Mouse (Mus musculus) liver, embryonic 15.5 days (tissue): ENCODE results near the gene Dzank1. TPM values are rescaled to one million over a fixed set of nuclear protein-coding genes. Genes with fewer than 3 reads are reported as not detected.

Source experiments
- ATAC-seq: fragments of 200-750 bp; cut with Nextera tagmentation; 2 replicates; pipeline ENCODE4 v1.8.0; 2017; ENCODE audit warnings: moderate number of reproducible peaks, mild to moderate bottlenecking, moderate library complexity; ENCODE audit not compliant: insufficient read depth
- H3K27ac ChIP-seq: fragments of 300-500 bp; sonication (generic); replicated peaks from 2 replicates; pipeline ENCODE4 v1.5.1; 2015; ENCODE audit warnings: mild to moderate bottlenecking, inconsistent platforms
- H3K27me3 ChIP-seq: fragments of 300-500 bp; sonication (generic); 2 replicates; pipeline ENCODE4 v1.6.1; 2015; ENCODE audit warnings: mild to moderate bottlenecking, inconsistent platforms
- H3K36me3 ChIP-seq: fragments of 300-500 bp; sonication (generic); replicated peaks from 2 replicates; pipeline ENCODE4 v1.6.1; 2015; ENCODE audit warnings: moderate library complexity, mild to moderate bottlenecking, inconsistent platforms
- H3K4me1 ChIP-seq: fragments of 300-500 bp; sonication (generic); replicated peaks from 2 replicates; pipeline ENCODE4 v1.6.1; 2015; ENCODE audit warnings: inconsistent platforms
- H3K4me2 ChIP-seq: fragments of 300-500 bp; sonication (generic); 2 replicates; pipeline ENCODE4 v1.6.1; 2015; ENCODE audit warnings: moderate library complexity, mild to moderate bottlenecking, inconsistent platforms
- H3K4me3 ChIP-seq: fragments of 300-500 bp; sonication (generic); replicated peaks from 2 replicates; pipeline ENCODE4 v1.5.1; 2015; ENCODE audit warnings: mild to moderate bottlenecking, inconsistent platforms
- H3K9ac ChIP-seq: fragments of 300-500 bp; sonication (generic); 2 replicates; pipeline ENCODE4 v1.6.1; 2015; ENCODE audit warnings: moderate library complexity, mild to moderate bottlenecking, inconsistent platforms
- H3K9me3 ChIP-seq: fragments of 300-500 bp; sonication (generic); replicated peaks from 2 replicates; pipeline ENCODE4 v1.6.1; 2016; ENCODE audit warnings: inconsistent platforms
- WGBS: fragments of 180-500 bp; shearing (Covaris S2); methylation state at CpG from one replicate; pipeline ENCODE4 v1.1.7; 2015; ENCODE audit warnings: mixed read lengths; ENCODE audit not compliant: insufficient replicate concordance; 5-methylcytosine and 5-hydroxymethylcytosine counted together
- polyA plus RNA-seq: library from polyadenylated mRNA; unstranded; fragments of >200 nt; fragmentation: Nextera tagmentation; extraction: Ambion mirVana; gene quantifications from 2 replicates; pipeline ENCODE4 v1.2.1, GENCODE M21; 2015

Dzank1 gene
- polyA plus RNA-seq, 1 experiment from 2014 or later, result 0.01 TPM

DNA sequence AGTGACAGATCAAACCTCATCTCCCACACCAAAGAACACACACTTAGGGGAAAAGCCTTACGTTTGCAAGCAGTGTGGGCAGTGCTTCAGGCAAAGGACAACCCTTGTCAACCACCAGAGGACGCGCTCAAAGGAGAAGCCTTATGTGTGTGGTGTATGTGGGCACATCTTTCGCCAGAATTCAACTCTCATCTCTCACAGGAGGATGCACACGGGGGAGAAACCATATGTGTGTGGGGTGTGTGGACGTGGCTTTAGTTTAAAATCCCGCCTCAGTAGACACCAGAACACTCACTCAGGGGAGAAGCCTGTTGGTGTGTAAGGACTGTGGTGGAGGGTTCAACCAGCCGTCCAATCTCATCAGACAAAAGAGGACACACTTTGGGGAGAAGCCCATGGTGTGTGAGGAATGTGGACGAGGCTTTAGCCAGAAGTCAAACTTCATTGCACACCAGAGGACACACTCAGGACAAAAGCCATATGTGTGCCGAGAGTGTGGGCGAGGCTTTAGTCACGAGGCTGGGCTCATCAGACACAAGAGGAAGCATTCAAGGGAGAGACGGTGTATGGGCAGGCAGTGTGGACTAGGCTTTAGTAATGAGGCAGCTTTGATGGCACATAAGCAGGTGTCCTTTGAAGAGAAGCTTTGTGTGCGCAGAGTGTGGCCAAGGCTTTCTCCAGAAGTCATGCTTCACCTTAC is 61.2 kb downstream of the Dzank1 start:
- no peak overlapping the region for H3K4me2 ChIP-seq
- no peak overlapping the region for H3K27ac ChIP-seq
- ATAC-seq, result no peak
- no peak overlapping the region for H3K4me3 ChIP-seq
- H3K27me3 ChIP-seq, result no peaks in the 10 kb centered on the region
- H3K9ac ChIP-seq, result no peak overlapping the region
- WGBS, result 65% methylated on average over 14 of the region's 14 CpGs
- no peaks in the 10 kb centered on the region for H3K4me1 ChIP-seq
- no peaks in the 10 kb centered on the region for H3K9me3 ChIP-seq
- no peaks in the 10 kb centered on the region for H3K36me3 ChIP-seq

DNA sequence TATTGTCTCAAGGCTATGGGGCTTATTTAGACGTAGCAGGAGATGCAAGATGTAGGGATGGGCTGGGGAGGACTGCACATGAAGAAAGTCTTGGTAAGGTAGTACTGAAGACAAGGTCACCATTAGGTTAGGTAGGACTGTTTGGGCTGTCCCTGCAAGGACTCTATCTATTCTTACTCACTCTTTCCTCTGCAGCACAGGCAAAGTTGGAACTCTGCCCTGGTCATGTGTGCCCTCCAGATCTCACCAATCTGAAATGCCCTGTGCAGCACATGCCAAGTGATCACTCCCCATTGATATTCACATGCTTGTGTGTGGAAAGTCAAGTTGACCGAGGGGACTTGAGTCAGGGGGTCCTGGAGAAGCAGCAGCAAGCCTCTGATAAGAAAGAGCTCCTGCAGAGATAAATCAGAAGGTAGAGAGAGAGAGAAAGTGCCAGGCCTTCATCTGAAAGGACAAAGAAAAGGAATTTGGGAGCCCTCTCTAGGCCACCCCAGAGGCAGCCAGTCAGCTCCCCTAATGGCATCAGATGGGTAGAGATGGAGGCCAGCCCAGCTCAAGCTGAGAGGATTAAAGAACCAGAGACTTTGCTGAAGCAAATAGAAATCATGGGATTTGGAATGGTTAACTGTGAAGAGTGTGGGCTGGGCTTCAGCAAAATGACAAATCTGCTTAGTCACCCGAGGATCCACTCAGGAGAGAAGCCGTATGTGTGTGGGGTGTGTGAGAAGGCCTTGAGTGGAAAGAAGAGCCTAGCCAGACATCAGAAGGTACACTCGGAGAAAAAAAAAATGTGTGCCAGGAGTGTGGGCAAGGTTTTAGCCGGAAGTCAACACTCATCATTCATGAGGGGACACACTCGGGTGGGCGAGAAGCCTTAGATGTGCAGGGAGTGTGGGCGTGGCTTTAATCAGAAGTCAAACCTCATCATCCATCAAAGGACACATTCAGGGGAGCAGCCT is 62.1 kb downstream of the Dzank1 start:
- H3K9ac ChIP-seq, result no peak overlapping the region
- no peak overlapping the region for H3K4me3 ChIP-seq
- H3K4me2 ChIP-seq, result no peak overlapping the region
- no peak for ATAC-seq
- no peaks in the 10 kb centered on the region for H3K36me3 ChIP-seq
- no peaks in the 10 kb centered on the region for H3K9me3 ChIP-seq
- WGBS, result 58% methylated on average over 9 of the region's 9 CpGs
- no peaks in the 10 kb centered on the region for H3K27me3 ChIP-seq
- H3K27ac ChIP-seq, result no peak overlapping the region
- H3K4me1 ChIP-seq, result no peaks in the 10 kb centered on the region

GRCm38 (mm10) chr2:144464182-144464581 is 63.0 kb downstream of the Dzank1 start:
- Histone ChIP-seq H3K9ac (no peak overlapping the region), H3K4me2 (no peak overlapping the region), H3K4me3 (no peak overlapping the region), H3K36me3 (no peaks in the 10 kb centered on the region), H3K4me1 (peaks cover 4% of the 10 kb centered on the region), H3K27me3 (no peaks in the 10 kb centered on the region), H3K9me3 (no peaks in the 10 kb centered on the region), H3K27ac (no peak overlapping the region)
- ATAC-seq, result no peak
- 47% methylated on average over 7 of the region's 7 CpGs for WGBS

DNA sequence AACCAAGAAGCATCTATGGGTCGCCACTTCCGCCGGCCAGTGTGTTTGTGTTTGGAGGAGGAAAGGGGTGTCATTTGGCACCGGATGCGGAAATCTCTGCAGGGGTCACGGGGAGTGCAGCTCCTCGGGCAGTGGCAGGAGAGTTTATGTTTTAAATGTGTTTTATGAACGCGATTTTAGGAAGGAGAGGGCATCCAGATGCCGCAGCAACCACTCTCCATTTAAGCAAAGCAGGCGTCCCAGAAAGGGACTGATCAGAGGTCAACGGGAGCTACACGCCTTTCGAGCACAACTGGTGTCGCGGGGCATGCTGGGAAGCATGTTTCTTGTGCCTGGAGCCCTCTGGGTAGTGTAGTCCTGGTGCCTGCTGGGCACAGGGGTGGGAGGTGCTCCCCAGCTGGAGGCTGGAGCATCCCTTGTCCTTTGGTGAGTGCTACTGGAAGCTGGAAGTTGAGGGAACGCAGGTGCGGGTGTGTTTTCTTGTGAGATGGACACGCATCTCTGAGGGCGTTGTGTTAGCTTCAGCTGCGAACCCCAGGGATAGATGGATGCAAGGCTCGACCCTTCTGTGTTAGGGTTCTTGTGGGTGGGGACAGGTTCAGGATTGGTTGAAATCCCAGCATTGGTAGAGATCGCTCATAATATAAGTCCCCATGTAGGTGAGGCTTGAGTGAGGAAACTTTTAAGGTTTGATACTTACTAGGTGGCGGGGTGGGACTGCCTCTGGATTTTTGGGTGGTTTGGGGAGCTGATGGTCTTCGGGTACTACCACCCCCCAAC is 68.0 kb downstream of the Dzank1 start:
- Histone ChIP-seq H3K27ac (no peak overlapping the region), H3K4me3 (peak overlapping the region; percentile 63), H3K4me2 (peak overlapping the region; percentile 63), H3K27me3 (peaks cover 19% of the 10 kb centered on the region; the same call in 1 of the 2 replicates), H3K9ac (no peak overlapping the region; the same call in 1 of the 2 replicates), H3K4me1 (peaks cover 10% of the 10 kb centered on the region), H3K9me3 (no peaks in the 10 kb centered on the region), H3K36me3 (no peaks in the 10 kb centered on the region)
- 8% methylated on average over 25 of the region's 25 CpGs for WGBS
- ATAC-seq, result peak; percentile 85

DNA sequence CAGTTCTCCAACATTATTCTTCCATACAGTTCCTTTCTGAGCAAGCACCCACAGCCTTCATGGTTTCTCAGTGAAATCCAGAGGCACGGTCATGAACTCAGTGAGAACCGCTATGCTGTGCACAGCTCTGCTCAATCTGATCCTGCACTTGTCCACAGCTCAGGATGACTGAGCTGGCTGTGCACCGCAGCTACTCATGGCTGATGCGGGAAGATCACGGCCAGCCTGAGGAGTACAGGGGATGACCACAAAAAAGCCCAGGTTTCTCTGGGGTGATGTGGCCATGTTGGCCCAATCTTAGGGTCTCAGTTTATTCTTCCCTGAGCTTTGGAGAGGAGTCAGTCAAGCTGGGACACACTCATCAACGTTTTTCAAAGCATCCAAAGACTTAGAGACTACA is 68.9 kb downstream of the Dzank1 start:
- ATAC-seq, result no peak
- H3K4me3 ChIP-seq, result peak overlapping the region; percentile 63
- peaks cover 24% of the 10 kb centered on the region for H3K27me3 ChIP-seq

GRCm38 (mm10) chr2:144452364-144453008 is 74.7 kb downstream of the Dzank1 start:
- H3K36me3 ChIP-seq, result no peaks in the 10 kb centered on the region
- no peak overlapping the region for H3K4me3 ChIP-seq
- WGBS, result 7% methylated on average over 8 of the region's 8 CpGs
- H3K9ac ChIP-seq, result no peak overlapping the region
- no peak for ATAC-seq
- H3K4me2 ChIP-seq, result no peak overlapping the region
- H3K27ac ChIP-seq, result no peak overlapping the region
- peaks cover 31% of the 10 kb centered on the region for H3K27me3 ChIP-seq
- H3K9me3 ChIP-seq, result no peaks in the 10 kb centered on the region
- no peaks in the 10 kb centered on the region for H3K4me1 ChIP-seq

More for the DNA sequence above, 68.9 kb downstream of the Dzank1 start:
- no peaks in the 10 kb centered on the region for H3K9me3 ChIP-seq
- WGBS, result 62% methylated on average over 6 of the region's 6 CpGs
- no peak overlapping the region for H3K9ac ChIP-seq
- H3K27ac ChIP-seq, result no peak overlapping the region
- H3K4me2 ChIP-seq, result peak overlapping the region; percentile 63
- H3K36me3 ChIP-seq, result no peaks in the 10 kb centered on the region
- peaks cover 10% of the 10 kb centered on the region for H3K4me1 ChIP-seq

GRCm38 (mm10) chr2:144450378-144450777 is 76.8 kb downstream of the Dzank1 start:
- Histone ChIP-seq H3K27ac (no peak overlapping the region), H3K4me2 (no peak overlapping the region), H3K4me3 (no peak overlapping the region), H3K36me3 (no peaks in the 10 kb centered on the region), H3K9ac (no peak overlapping the region), H3K27me3 (peaks cover 16% of the 10 kb centered on the region), H3K9me3 (no peaks in the 10 kb centered on the region), H3K4me1 (peaks cover 7% of the 10 kb centered on the region; the same call in 1 of the 2 replicates)
- WGBS, result 41% methylated on average over 2 of the region's 2 CpGs
- ATAC-seq, result no peak

DNA sequence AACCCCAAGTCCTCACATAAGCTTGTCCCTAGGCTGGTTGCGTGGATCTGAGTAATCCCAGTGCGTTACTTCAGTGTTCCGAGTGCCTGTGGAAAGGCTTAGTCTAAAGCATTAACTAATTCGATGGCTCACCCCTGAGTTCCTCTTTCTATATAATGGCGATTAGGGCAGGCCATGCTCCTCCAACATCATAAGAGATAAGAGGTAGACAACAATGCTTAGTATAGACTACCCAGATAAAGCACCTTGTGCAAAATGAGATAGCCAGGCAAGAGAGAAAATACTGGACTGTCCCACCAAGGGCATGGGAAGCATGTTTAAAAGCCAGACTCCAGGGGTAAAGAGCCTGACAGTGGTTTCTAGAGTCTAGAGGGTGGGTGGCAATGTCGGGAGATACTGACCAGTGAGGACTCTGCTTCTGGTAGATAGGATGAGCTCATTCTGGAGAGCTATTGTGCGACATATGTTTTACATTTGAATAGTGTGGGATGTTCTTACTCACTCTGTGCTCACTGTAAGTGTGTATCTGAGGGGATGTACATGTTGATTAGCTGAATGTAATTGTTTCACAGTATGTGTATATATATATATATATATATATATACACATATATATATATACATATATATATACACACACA is 80.7 kb downstream of the Dzank1 start:
- H3K9ac ChIP-seq, result no peak overlapping the region
- peaks cover 7% of the 10 kb centered on the region; the same call in 1 of the 2 replicates for H3K4me1 ChIP-seq
- WGBS, result 38% methylated on average over 7 of the region's 7 CpGs
- H3K4me3 ChIP-seq, result no peak overlapping the region
- 0 out of 2 replicates have a peak, but pooled peaks cover 4% of the 10 kb centered on the region for H3K27me3 ChIP-seq
- no peak overlapping the region for H3K4me2 ChIP-seq
- H3K27ac ChIP-seq, result no peak overlapping the region
- no peaks in the 10 kb centered on the region for H3K36me3 ChIP-seq
- peak; percentile 64 for ATAC-seq
- no peaks in the 10 kb centered on the region for H3K9me3 ChIP-seq

- 63% methylated on average over 11 of the region's 11 CpGs for WGBS
- no peaks in the 10 kb centered on the region for H3K36me3 ChIP-seq
- ATAC-seq, result no peak
- no peaks in the 10 kb centered on the region for H3K9me3 ChIP-seq
- no peak overlapping the region for H3K27ac ChIP-seq
- no peak overlapping the region for H3K4me3 ChIP-seq
- H3K9ac ChIP-seq, result no peak overlapping the region
- peaks cover 5% of the 10 kb centered on the region; the same call in 1 of the 2 replicates for H3K4me1 ChIP-seq
- H3K4me2 ChIP-seq, result no peak overlapping the region
- no peaks in the 10 kb centered on the region for H3K27me3 ChIP-seq
These were observed 85.8 kb downstream of the Dzank1 start for GRCm38 (mm10) chr2:144441386-144441915.

GRCm38 (mm10) chr2:144439191-144439700 is 88.0 kb downstream of the Dzank1 start:
- H3K36me3 ChIP-seq, result no peaks in the 10 kb centered on the region
- no peak overlapping the region for H3K4me3 ChIP-seq
- no peak overlapping the region for H3K27ac ChIP-seq
- H3K4me1 ChIP-seq, result no peaks in the 10 kb centered on the region
- no peaks in the 10 kb centered on the region for H3K27me3 ChIP-seq
- no peak overlapping the region for H3K9ac ChIP-seq
- ATAC-seq, result no peak
- no peaks in the 10 kb centered on the region for H3K9me3 ChIP-seq
- H3K4me2 ChIP-seq, result no peak overlapping the region
- WGBS, result 53% methylated on average over 3 of the region's 3 CpGs
